Mouse (Mus musculus) limb, embryonic 11.5 days (tissue): ENCODE measurements around the gene Bcr. TPM values are rescaled to one million over a fixed set of nuclear protein-coding genes. Genes with fewer than 3 reads are reported as not detected.

Experiments used
- polyA plus RNA-seq: library from polyadenylated mRNA; unstranded; fragments of >200 nt; fragmentation: Nextera tagmentation; extraction: Ambion mirVana; gene quantifications from 2 replicates; pipeline ENCODE4 v1.2.1, GENCODE M21; 2014

The Bcr gene
- polyA plus RNA-seq, 1 experiment from 2014 or later = 11.4 TPM

Other genes with a start within 250 kb of the Bcr start
- 2.5 and 3.1 TPM in 2 replicates for gene Gnaz, start 93.4 kb upstream of the Bcr start, polyA plus RNA-seq
- not detected in 2 replicates for gene Rsph14, start 28.0 kb upstream of the Bcr start, polyA plus RNA-seq
- 11.1 and 12.8 TPM in 2 replicates for gene Rab36, start 23.5 kb upstream of the Bcr start, polyA plus RNA-seq
- 23.4 and 24.4 TPM in 2 replicates for gene Specc1l, start 151.5 kb downstream of the Bcr start, polyA plus RNA-seq